Mouse (Mus musculus) small intestine, adult 10 weeks (tissue): Measurements from ENCODE around the gene Trappc5. TPM values are rescaled to one million over a fixed set of nuclear protein-coding genes. Genes with fewer than 3 reads are reported as not detected.

Experiments
- polyA plus RNA-seq: library from polyadenylated mRNA; stranded (reverse); fragments of 350-450 nt; fragmentation: Illumina TruSeq; extraction: RNeasy Lipid Tissue Mini Kit (QIAGEN cat#74804); gene quantifications from one replicate; pipeline ENCODE4 v1.2.3, GENCODE M21; 2014; ENCODE audit warnings: low replicate concordance

Trappc5 gene
- polyA plus RNA-seq = 4.5 TPM

DNA sequence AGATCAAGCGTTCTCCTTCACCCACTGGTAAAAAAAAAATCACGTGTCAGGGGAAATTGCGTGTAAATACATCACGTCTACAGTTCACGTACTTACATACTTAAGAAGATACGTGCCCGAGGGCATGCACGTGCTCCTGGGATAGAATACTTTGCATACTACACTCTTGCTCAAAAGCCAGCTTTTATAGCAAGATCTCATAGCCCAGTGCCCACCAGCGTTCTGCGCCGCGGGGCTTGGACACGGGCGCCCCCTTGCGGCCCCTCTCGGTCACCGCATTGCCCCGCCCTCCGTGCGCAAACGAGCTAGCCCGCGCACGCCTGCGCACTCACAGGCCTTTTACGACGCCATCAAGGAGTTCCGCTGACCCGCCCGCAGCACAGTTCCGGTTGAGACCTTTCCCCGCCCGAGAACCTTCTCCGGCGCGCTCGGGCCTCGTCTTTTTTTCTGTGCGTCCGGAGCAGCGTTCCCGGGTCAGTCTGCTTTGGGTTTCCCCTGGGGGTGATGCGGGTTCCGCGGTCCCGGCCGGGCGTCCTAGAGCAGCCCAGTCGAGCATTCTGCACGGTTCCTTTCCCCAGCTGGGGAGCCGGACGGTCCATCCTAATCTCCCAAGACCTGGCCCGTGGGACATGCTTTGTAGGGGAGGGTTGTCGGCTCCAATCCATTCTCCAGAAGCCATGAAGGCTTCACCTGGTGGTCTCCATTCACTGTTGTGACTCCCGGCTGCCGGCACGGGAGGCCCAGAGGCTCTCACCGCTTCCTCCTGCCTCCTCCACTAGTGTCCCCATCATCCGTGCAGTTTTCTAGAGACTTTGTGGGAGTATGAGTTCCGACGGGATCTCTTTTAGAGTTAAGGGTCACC is at the start of gene Trappc5:
Gene Trappc5, plus strand, starts transcription at position 169 of the 862 bp plus-strand sequence.

DNA sequence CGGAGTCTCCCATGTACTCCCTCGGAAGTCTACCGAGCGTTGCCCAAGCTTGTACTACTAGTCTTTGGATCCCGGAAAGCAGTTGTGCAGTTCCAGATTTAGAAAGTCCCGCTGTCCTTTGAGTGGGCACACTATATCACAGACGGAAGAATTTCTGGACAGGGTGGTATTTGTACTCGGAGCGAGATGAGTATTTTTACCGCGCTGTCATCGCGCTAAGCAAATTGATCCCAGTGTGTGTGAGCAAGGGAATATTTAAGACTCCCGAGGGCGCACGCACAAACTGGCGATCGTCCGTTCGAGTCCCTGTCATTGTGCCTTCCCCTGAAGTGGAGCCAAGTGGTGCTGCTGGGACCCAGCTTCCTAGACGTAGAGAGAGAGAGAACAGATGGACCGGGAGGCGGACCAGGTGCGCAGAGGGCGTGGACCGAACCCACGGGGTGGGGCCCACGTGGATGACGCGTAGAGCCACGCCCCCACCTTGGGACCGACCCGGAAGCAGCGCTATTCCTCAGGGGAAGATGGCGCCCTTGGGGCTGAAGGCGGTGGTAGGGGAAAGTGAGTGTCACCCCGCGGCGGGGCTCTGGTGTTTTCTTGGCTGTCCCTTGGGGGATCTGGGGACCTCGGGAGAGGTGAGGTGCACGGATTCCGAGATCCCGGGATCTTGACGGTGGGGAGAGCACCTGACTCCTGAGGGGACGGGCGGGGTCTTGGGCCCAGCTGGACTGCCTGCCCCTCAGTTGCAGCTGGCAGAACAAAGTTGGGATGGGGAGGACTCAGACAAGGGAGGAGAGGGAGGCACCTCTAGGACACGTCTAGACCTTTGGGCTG is 45.2 kb upstream of the Trappc5 start, which contains the start of gene Stxbp2:
Gene Stxbp2, plus strand, starts transcription at position 309 of the 831 bp plus-strand sequence.

GRCm38 (mm10) chr8:3655526-3655925 is 20.6 kb upstream of the Trappc5 start, which contains the start of gene Retn:
TSS of gene Retn (plus strand) at chr8:3655770.

GRCm38 (mm10) chr8:3665507-3665906 is 10.6 kb upstream of the Trappc5 start, which contains the start of gene Mcemp1:
TSS of gene Mcemp1 (plus strand) at chr8:3665754.

GRCm38 (mm10) chr8:3671980-3672491 is 4.1 kb upstream of the Trappc5 start, which contains the start of gene Fcor:
TSS of gene Fcor (minus strand) at chr8:3672362.

DNA sequence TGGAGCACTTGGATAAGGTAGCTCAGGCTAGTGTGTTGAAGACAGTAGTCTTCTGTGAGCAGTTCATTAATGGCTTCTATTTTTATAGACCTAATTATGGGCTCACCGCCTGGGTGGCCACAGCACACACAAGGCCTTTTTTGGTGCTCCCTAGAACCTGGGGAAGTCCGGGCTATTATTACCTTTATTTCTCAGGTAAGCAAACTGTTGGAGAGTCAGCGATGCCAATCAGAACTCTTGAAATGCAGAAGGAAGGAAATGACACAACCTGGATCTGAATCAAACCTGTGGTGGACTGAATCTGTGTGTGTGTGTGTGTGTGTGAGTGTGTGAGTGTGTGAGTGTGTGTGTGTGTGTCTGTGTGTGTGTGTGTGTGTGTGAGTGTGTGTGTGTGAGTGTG is 18.0 kb downstream of the Trappc5 start, which contains the start of gene Fcer2a:
Gene Fcer2a, minus strand, starts transcription at position 55 of the 400 bp plus-strand sequence.

GRCm38 (mm10) chr8:3720551-3720950 is 44.5 kb downstream of the Trappc5 start, which contains the start of gene Clec4g:
TSS of gene Clec4g (minus strand) at chr8:3720651.

Other genes with a start within 250 kb of the Trappc5 start
- 1.3 TPM for gene Pex11g, start 208.6 kb upstream of the Trappc5 start, polyA plus RNA-seq
- not detected for gene Tex45, start 205.4 kb upstream of the Trappc5 start, polyA plus RNA-seq
- 0.52 TPM for gene Zfp358, start 183.2 kb upstream of the Trappc5 start, polyA plus RNA-seq
- gene Mcoln1, start 175.8 kb upstream of the Trappc5 start, polyA plus RNA-seq = 16.9 TPM
- 14.2 TPM for gene Pnpla6, start 160.9 kb upstream of the Trappc5 start, polyA plus RNA-seq
- gene C330021F23Rik, start 108.3 kb upstream of the Trappc5 start, polyA plus RNA-seq = 1.4 TPM
- gene Camsap3, start 89.0 kb upstream of the Trappc5 start, polyA plus RNA-seq = 2.7 TPM
- 0.19 TPM for gene Xab2, start 55.0 kb upstream of the Trappc5 start, polyA plus RNA-seq
- 4.4 TPM for gene Pet100, start 54.8 kb upstream of the Trappc5 start, polyA plus RNA-seq
- gene Pcp2, start 50.8 kb upstream of the Trappc5 start, polyA plus RNA-seq = not detected
- gene Stxbp2, start 45.3 kb upstream of the Trappc5 start, polyA plus RNA-seq = 46.8 TPM
- gene Retn, start 20.5 kb upstream of the Trappc5 start, polyA plus RNA-seq = 3.1 TPM
- not detected for gene Mcemp1, start 10.5 kb upstream of the Trappc5 start, polyA plus RNA-seq
- not detected for gene Fcor, start 3.9 kb upstream of the Trappc5 start, polyA plus RNA-seq
- gene Fcer2a, start 17.9 kb downstream of the Trappc5 start, polyA plus RNA-seq = 0.85 TPM
- not detected for gene Clec4g, start 44.4 kb downstream of the Trappc5 start, polyA plus RNA-seq
- 15.9 TPM for gene Cd209a, start 72.7 kb downstream of the Trappc5 start, polyA plus RNA-seq
- 0.37 TPM for gene Cd209e, start 178.0 kb downstream of the Trappc5 start, polyA plus RNA-seq
- not detected for gene Cd209d, start 202.3 kb downstream of the Trappc5 start, polyA plus RNA-seq